Mouse (Mus musculus) CD8-positive naive resting alpha-beta T cell, adult 57 days (primary cell): ENCODE data around the gene Gm8453. TPM values are rescaled to one million over a fixed set of nuclear protein-coding genes. Genes with fewer than 3 reads are reported as not detected.

Experiments
- total RNA-seq: library from RNA; stranded (reverse); gene quantifications from one replicate; pipeline ENCODE4 v1.2.4, GENCODE M21; 2023

Gm8453 gene
- total RNA-seq: not detected

DNA sequence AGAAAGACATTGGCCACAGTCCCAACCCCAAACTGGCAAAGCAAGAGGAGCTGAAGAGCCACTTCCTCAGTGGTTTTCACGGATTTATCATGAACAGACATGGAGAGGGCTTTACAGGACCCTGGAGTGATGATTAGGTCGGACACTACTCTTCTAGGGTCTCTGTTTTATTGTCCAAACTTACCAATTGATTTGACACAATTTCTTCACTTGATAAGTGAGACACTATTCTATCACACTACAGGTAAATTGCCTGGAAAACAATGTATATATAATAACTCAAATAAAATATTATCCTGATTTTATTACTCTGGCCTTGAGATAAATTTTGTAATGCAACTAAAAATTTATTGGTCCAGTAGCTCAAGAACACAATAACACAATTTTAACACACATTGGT, at the start of gene Gm8453:
Gene Gm8453, minus strand, starts transcription at position 101 of the 400 bp plus-strand sequence.

DNA sequence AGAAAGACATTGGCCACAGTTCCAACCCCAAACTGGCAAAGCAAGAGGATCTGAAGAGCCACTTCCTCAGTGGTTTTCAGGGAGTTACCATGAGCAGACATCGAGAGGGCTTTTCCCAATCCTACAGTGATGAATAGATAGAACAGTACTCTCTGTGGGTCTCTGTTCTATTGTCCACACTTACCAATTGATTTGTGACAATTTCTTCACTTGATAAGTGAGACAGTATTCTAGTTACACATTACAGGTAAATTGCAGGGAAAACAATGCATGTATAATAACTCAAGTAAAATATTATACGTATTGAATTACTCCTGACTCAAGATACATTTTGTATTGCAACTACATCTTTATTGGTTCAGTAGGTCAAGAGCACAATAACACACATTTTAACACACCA, 28.1 kb downstream of the Gm8453 start, which contains the start of gene Gm8653:
Gene Gm8653, minus strand, starts transcription at position 101 of the 400 bp plus-strand sequence.

DNA sequence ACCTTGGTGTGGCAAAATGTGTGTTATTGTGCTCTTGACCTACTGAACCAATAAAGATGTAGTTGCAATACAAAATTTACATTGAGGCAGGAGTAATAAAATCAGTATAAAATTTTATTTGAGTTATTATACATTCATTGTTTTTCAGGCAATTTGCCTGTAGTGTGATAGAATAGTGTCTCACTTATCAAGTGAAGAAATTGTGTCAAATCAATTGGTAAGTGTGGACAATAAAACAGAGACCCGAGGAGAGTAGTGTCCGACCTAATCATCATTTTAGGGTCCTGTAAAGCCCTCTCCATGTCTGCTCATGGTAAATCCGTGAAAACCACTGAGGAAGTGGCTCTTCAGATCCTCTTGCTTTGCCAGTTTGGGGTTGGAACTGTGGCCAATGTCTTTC, 40.2 kb downstream of the Gm8453 start, which contains the start of gene Vmn1r143:
Gene Vmn1r143, plus strand, starts transcription at position 301 of the 400 bp plus-strand sequence.

Other genes starting within 250 kb of the Gm8453 start
- not detected for gene Vmn1r137, start 234.9 kb downstream of the Gm8453 start, total RNA-seq
- gene Vmn1r138, start 200.6 kb downstream of the Gm8453 start, total RNA-seq: not detected
- not detected for gene Gm6176, start 173.2 kb downstream of the Gm8453 start, total RNA-seq
- gene Vmn1r139, start 160.4 kb downstream of the Gm8453 start, total RNA-seq: not detected
- not detected for gene Gm16451, start 111.2 kb downstream of the Gm8453 start, total RNA-seq
- not detected for gene Gm10666, start 94.7 kb downstream of the Gm8453 start, total RNA-seq
- not detected for gene Vmn1r142, start 65.4 kb downstream of the Gm8453 start, total RNA-seq
- gene Vmn1r143, start 40.1 kb downstream of the Gm8453 start, total RNA-seq: not detected
- not detected for gene Gm8653, start 28.2 kb downstream of the Gm8453 start, total RNA-seq
- gene Gm4187, start 100.2 kb upstream of the Gm8453 start, total RNA-seq: not detected
- not detected for gene Gm8660, start 141.6 kb upstream of the Gm8453 start, total RNA-seq
- gene Vmn1r148, start 184.1 kb upstream of the Gm8453 start, total RNA-seq: not detected
- gene Vmn1r149, start 208.7 kb upstream of the Gm8453 start, total RNA-seq: not detected
- gene Gm10665, start 234.6 kb upstream of the Gm8453 start, total RNA-seq: not detected